Mouse (Mus musculus) left cerebral cortex, postnatal 4 days (tissue): ENCODE data around the gene Vmn2r48. TPM values are rescaled to one million over a fixed set of nuclear protein-coding genes. Genes with fewer than 3 reads are reported as not detected.
"Not testable (repeated sequence)": the region's sequence is repeated elsewhere in the genome, so short reads cannot be mapped to it uniquely, and the experiment has no call there.

Source experiments
- DNase-seq: peaks from one replicate; pipeline ENCODE4 v3.0.0-alpha.2; 2022
- intact Hi-C: fragments of 180-260 bp; cut with DNase I; formaldehyde crosslinking; loops from one replicate; pipeline ENCODE4 v1.15.1; 2025
- total RNA-seq, 2 experiments: library from RNA; stranded (reverse); gene quantifications; 2 replicates each; pipeline ENCODE4 v1.2.3; 2021

The Vmn2r48 gene
- total RNA-seq: not detected

DNA sequence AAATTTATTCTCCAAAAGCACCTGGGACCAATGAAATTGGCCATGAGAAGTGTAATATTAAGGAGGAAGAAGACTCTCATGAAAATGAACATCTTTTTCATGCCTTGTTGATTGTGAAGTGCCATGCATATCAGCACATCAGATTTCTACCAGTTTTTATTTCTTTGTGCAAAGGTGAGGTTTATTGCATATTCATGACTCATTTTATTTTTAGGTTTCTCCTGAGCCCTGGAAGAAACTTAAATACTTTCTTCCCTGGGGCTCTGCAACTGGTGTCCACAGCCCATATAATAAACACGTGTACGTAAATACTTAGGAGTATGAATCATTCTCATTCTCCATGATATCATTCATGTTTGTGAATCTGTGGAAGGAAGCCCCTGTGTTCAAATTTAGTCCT is at the start of gene Vmn2r48:
Vmn2r48 (minus strand) TSS at position 101 of the 400 bp plus-strand sequence.
- intact Hi-C loops, DNase-seq: not testable (repeated sequence)

- intact Hi-C loops, DNase-seq: not testable (repeated sequence)
Measured at GRCm38 (mm10) chr7:9992157-9992556, 38.8 kb upstream of the Vmn2r48 start, which contains the start of gene Vmn2r49. Vmn2r49 (minus strand) TSS chr7:9992257.

Other genes with a start within 250 kb of the Vmn2r48 start
- gene Vmn2r46, start 183.0 kb downstream of the Vmn2r48 start, total RNA-seq: not detected
- gene Vmn2r47, start 112.3 kb downstream of the Vmn2r48 start, total RNA-seq: not detected
- not detected for gene Vmn2r49, start 38.7 kb upstream of the Vmn2r48 start, total RNA-seq
- not detected for gene Vmn2r50, start 99.7 kb upstream of the Vmn2r48 start, total RNA-seq
- gene Vmn2r51, start 152.2 kb upstream of the Vmn2r48 start, total RNA-seq: not detected
- gene Vmn2r52, start 223.0 kb upstream of the Vmn2r48 start, total RNA-seq: not detected